Mouse (Mus musculus) cortical plate, adult 2 months (tissue): Measurements from ENCODE around the gene Gata2.

ENCODE experiments used
- CTCF ChIP-seq: fragments of 200-500 bp; IDR thresholded peaks from 2 replicates; pipeline ENCODE4 v1.5.1; 2011; ENCODE audit warnings: mild to moderate bottlenecking, control low read depth, low read length; ENCODE audit not compliant: insufficient read depth; ENCODE audit errors: extremely low read depth
- POLR2A ChIP-seq: fragments of 200-500 bp; IDR thresholded peaks from 2 replicates; pipeline ENCODE4 v1.6.1; 2011; ENCODE audit warnings: mild to moderate bottlenecking, low read length, control low read depth; ENCODE audit not compliant: insufficient read depth; ENCODE audit errors: extremely low read depth

GRCm38 (mm10) chr6:88191024-88191365 lies 2.7 kb upstream of the Gata2 start:
- TF ChIP-seq POLR2A (no peak), CTCF (no peak)
